Mouse (Mus musculus): ENCODE results near the gene Dcdc2a.

- TF ChIP-seq CTCF (IDR thresholded peaks at IDR 0.05; ENCODE audit: borderline replicate concordance, insufficient read depth, low read depth, low read length) (no peak), POLR2A (IDR thresholded peaks at IDR 0.05; ENCODE audit: borderline replicate concordance, insufficient read depth, low read length) (no peak)
Measured at GRCm38 (mm10) chr13:25020540-25020892, 35.3 kb upstream of the Dcdc2a start.

Data from cerebellum, adult 2 months (tissue).